Comparison of ENCODE assay signal across 26 mouse cellular contexts in the genomic region with DNA sequence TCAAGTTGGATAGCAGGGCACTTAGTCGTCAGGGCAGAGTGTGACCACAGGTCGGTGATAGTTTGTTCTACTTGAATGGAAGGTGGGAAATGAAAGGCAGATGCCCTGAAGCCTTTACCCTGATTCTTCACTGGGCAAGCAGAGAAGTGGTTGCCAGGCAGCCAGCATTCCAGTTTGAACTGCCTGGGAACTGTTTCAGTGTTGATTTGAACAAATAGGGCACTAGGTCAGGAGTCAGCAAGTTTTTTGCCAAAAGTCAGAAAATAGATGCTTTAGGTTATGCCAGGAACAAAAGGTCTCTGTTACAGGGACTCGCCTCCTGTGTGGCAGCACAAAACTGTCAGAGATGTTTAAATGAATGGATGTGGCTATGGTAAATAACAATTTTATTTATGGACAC. TPM values are rescaled to one million over a fixed set of nuclear protein-coding genes. Genes with fewer than 3 reads are reported as not detected.
A peak's percentile ranks its signal among the peaks of the same experiment; 100 is the strongest.
DNase-seq lines count a peak whose midpoint lies in the region; ATAC-seq and TF ChIP-seq lines count a peak whose summit lies in the region.
"Had no signal": no experiment of that assay in that cellular context is flagged by ENCODE, and none has a peak within 500 bp of the region (broad histone marks: within the 10 kb centered on the region; RNA-seq: fewer than 3 reads in every experiment).

No protein-coding gene starts in this region.

- no peaks in the 10 kb centered on the region for H3K4me1 ChIP-seq in kidney, adult 2 months (ENCODE audit: control insufficient read depth, insufficient read depth, low read length)
- no peaks in the 10 kb centered on the region for H3K4me1 ChIP-seq in kidney, embryonic 15.5 days
- H3K4me1 ChIP-seq: embryonic facial prominence, embryonic 15.5 days; liver, embryonic 13.5 days had no signal

- intact Hi-C loops in left cerebral cortex, postnatal 36 days (cut with DNase I): loop anchor here (5.0 kb wide), 1 partner anchor 105 kb away; no protein-coding TSS in a partner anchor

- 35% methylated on average over 3 of the region's 3 CpGs for WGBS in kidney, adult 2 months
- 64% methylated on average over 3 of the region's 3 CpGs for WGBS in kidney, embryonic 15.5 days

- no peaks in the 10 kb centered on the region for H3K9me3 ChIP-seq in kidney, embryonic 15.5 days (replicated peaks)
- H3K9me3 ChIP-seq: embryonic facial prominence, embryonic 15.5 days; liver, embryonic 13.5 days; megakaryocyte, embryonic 14.5 days had no signal

- H3K4me2 ChIP-seq in kidney, embryonic 15.5 days: no peak overlapping the region
- H3K4me2 ChIP-seq: embryonic facial prominence, embryonic 15.5 days; liver, embryonic 13.5 days had no signal

- H3K9ac ChIP-seq in kidney, embryonic 15.5 days: no peak overlapping the region
- H3K9ac ChIP-seq: embryonic facial prominence, embryonic 15.5 days; liver, embryonic 13.5 days had no signal

- 0 out of 2 replicates have a peak, but pooled peaks have one; percentile 31 for ATAC-seq in cerebellum, adult (ENCODE audit: insufficient number of reproducible peaks, low FRiP score, low TSS enrichment)
- no peak for ATAC-seq in kidney, embryonic 15.5 days (replicated peaks; ENCODE audit: low FRiP score)
- ATAC-seq: intestine, postnatal 0 days had no signal

- no peak overlapping the region for H3K27ac ChIP-seq in kidney, adult 2 months (ENCODE audit: insufficient read depth, low read depth, low read length)
- no peak overlapping the region for H3K27ac ChIP-seq in kidney, embryonic 15.5 days
- H3K27ac ChIP-seq: embryonic facial prominence, embryonic 15.5 days; liver, embryonic 13.5 days had no signal

- no peaks in the 10 kb centered on the region for H3K36me3 ChIP-seq in kidney, adult 2 months (ENCODE audit: control insufficient read depth, insufficient read depth, low read length)
- no peaks in the 10 kb centered on the region for H3K36me3 ChIP-seq in kidney, embryonic 15.5 days
- H3K36me3 ChIP-seq: embryonic facial prominence, embryonic 15.5 days; liver, embryonic 13.5 days had no signal

- no peak for TF ChIP-seq CTCF in kidney, adult 2 months (conservative IDR thresholded peaks at IDR 0.05; ENCODE audit: insufficient read depth, insufficient read length, low read depth, low read length)

- no peak for TF ChIP-seq POLR2A in kidney, adult 2 months (IDR thresholded peaks at IDR 0.05; ENCODE audit: low read depth, low read length)

- DNase-seq in cerebellum, adult 11-12 months: no peak
- DNase-seq in kidney, adult 2 months: peak; percentile 51
- DNase-seq in 3T3-L1 (ENCODE audit: low read depth, low spot score): peak; percentile 14
- DNase-seq in cerebellum, adult 9-10 months: peak; percentile 12
- no peak for DNase-seq in gastrocnemius, adult 8-10 months (ENCODE audit: low spot score in 2 of 2)
- DNase-seq in left cerebral cortex, postnatal 36 days (ENCODE audit: low spot score in 2 of 2): no peak
- DNase-seq: B cell, adult 2 months; layer of hippocampus, adult 9-11 months; liver, embryonic 13.5 days; lung, postnatal 10 days; right cerebral cortex, adult 18-20 months; spleen, adult 18-20 months; thymus, postnatal 36 days had no signal

- H3K4me3 ChIP-seq in kidney, adult 2 months (ENCODE audit: insufficient read depth, low read depth, low read length): no peak overlapping the region
- no peak overlapping the region for H3K4me3 ChIP-seq in kidney, embryonic 15.5 days (replicated peaks)
- H3K4me3 ChIP-seq: embryonic facial prominence, embryonic 15.5 days; liver, embryonic 13.5 days; megakaryocyte, embryonic 14.5 days had no signal

- H3K27me3 ChIP-seq in kidney, adult 2 months (replicated peaks; ENCODE audit: control insufficient read depth, insufficient read depth, low read length): no peaks in the 10 kb centered on the region
- 0 out of 2 replicates have a peak, but pooled peaks cover 7% of the 10 kb centered on the region for H3K27me3 ChIP-seq in kidney, embryonic 15.5 days
- H3K27me3 ChIP-seq: embryonic facial prominence, embryonic 15.5 days; liver, embryonic 13.5 days had no signal

RNA-seq across cellular contexts. Expression of gene Tas2r144, which starts 7.2 kb away (rescaled TPM):
- polyA plus RNA-seq in kidney, adult 2 months (2012; rRNA removed): not detected in 2 replicates
- not detected in 2 replicates for polyA plus RNA-seq in kidney, embryonic 15.5 days (2015; fragmentation: Nextera tagmentation; extraction: Ambion mirVana)
- not detected for total RNA-seq in gastrocnemius, adult 8-10 months (2022)
- total RNA-seq in left cerebral cortex, postnatal 36 days (2021): not detected
- total RNA-seq: adrenal gland, postnatal 36 days; hematopoietic stem cell, adult 5-6 weeks; left cerebral cortex, postnatal 14 days; neutrophil, adult 5-6 weeks had no signal
- polyA plus RNA-seq: embryonic facial prominence, embryonic 15.5 days; forebrain, embryonic 11.5 days; gonadal fat pad, adult 2 months; heart, embryonic 14.5 days; intestine, postnatal 0 days; liver, embryonic 13.5 days; stomach, embryonic 16.5 days had no signal

RNA-seq across cellular contexts. Expression of gene Gstk1, which starts 23.4 kb away (rescaled TPM):
- 105 and 115 TPM in 2 replicates for polyA plus RNA-seq in kidney, adult 2 months (2012; rRNA removed)
- 31.0 and 33.4 TPM in 2 replicates for polyA plus RNA-seq in kidney, embryonic 15.5 days (2015; fragmentation: Nextera tagmentation; extraction: Ambion mirVana)
- total RNA-seq in gastrocnemius, adult 8-10 months (2022): 10 to 100 TPM; 36.8 to 57.2 (median 41.2) TPM
- total RNA-seq in left cerebral cortex, postnatal 36 days (2021): 10 to 100 TPM; 11.3 to 11.6 TPM

RNA-seq across cellular contexts. Expression of gene Tmem139, which starts 39.5 kb away (rescaled TPM):
- 28.3 and 34.0 TPM in 2 replicates for polyA plus RNA-seq in kidney, adult 2 months (2012; rRNA removed)
- 3.0 and 3.1 TPM in 2 replicates for polyA plus RNA-seq in kidney, embryonic 15.5 days (2015; fragmentation: Nextera tagmentation; extraction: Ambion mirVana)
- not detected for total RNA-seq in gastrocnemius, adult 8-10 months (2022)
- not detected for total RNA-seq in left cerebral cortex, postnatal 36 days (2021)
- total RNA-seq: hematopoietic stem cell, adult 5-6 weeks; left cerebral cortex, postnatal 14 days; neutrophil, adult 5-6 weeks had no signal
- polyA plus RNA-seq: forebrain, embryonic 11.5 days had no signal

RNA-seq across cellular contexts. Expression of gene Casp2, which starts 42.5 kb away (rescaled TPM):
- 17.4 and 18.2 TPM in 2 replicates for polyA plus RNA-seq in kidney, adult 2 months (2012; rRNA removed)
- 57.0 and 60.0 TPM in 2 replicates for polyA plus RNA-seq in kidney, embryonic 15.5 days (2015; fragmentation: Nextera tagmentation; extraction: Ambion mirVana)
- total RNA-seq in gastrocnemius, adult 8-10 months (2022): 1 to 10 TPM; 3.3 to 5.8 (median 4.2) TPM
- total RNA-seq in left cerebral cortex, postnatal 36 days (2021): 10 to 100 TPM; 19.3 to 30.2 TPM

Comparison
In these comparisons a context has a peak if more than half of its experiments do, and no peak if none do; other contexts are left out.
1. DNase-seq: peak in kidney, adult 2 months (single experiment), 3T3-L1 (single experiment) and cerebellum, adult 9-10 months (single experiment); none in cerebellum, adult 11-12 months (single experiment), gastrocnemius, adult 8-10 months (0 of 2) and left cerebral cortex, postnatal 36 days (0 of 2).